Mouse (Mus musculus): ENCODE results near the gene Zfp740. TPM values are rescaled to one million over a fixed set of nuclear protein-coding genes. Genes with fewer than 3 reads are reported as not detected.

The Zfp740 gene
- polyA plus RNA-seq, 1 experiment: 46.6 TPM

GRCm38 (mm10) chr15:102255547-102256255, 52.7 kb downstream of the Zfp740 start:
- WGBS: 53% methylated on average over 13 of the region's 14 CpGs
- H3K4me1 ChIP-seq (ENCODE audit: control insufficient read depth, insufficient read depth, low read length): peaks cover 12% of the 10 kb centered on the region
- no peak for TF ChIP-seq CTCF (IDR thresholded peaks at IDR 0.05; ENCODE audit: insufficient read depth, low read length)
- no peak for TF ChIP-seq POLR2A (IDR thresholded peaks at IDR 0.05; ENCODE audit: borderline replicate concordance, extremely low read depth, low read depth, low read length)
- peak; percentile 55 for DNase-seq
- peak overlapping the region; percentile 19 for H3K4me3 ChIP-seq (replicated peaks; ENCODE audit: extremely low read depth, low read depth, low read length)

GRCm38 (mm10) chr15:102256431-102257201, 53.6 kb downstream of the Zfp740 start:
- TF ChIP-seq CTCF (IDR thresholded peaks at IDR 0.05; ENCODE audit: insufficient read depth, low read length) (no peak), POLR2A (IDR thresholded peaks at IDR 0.05; ENCODE audit: borderline replicate concordance, extremely low read depth, low read depth, low read length) (no peak)
- peaks cover 12% of the 10 kb centered on the region for H3K4me1 ChIP-seq (ENCODE audit: control insufficient read depth, insufficient read depth, low read length)
- 9% methylated on average over 22 of the region's 22 CpGs for WGBS
- DNase-seq: peak; percentile 39
- H3K4me3 ChIP-seq (replicated peaks; ENCODE audit: extremely low read depth, low read depth, low read length): peak overlapping the region; percentile 75

- peak within 1 kb of the TSS; percentile 75 for H3K4me3 ChIP-seq (replicated peaks; ENCODE audit: extremely low read depth, low read depth, low read length)
- peaks cover 12% of the 10 kb centered on the region for H3K4me1 ChIP-seq (ENCODE audit: control insufficient read depth, insufficient read depth, low read length)
- TF ChIP-seq CTCF (IDR thresholded peaks at IDR 0.05; ENCODE audit: insufficient read depth, low read length) (no peak), POLR2A (IDR thresholded peaks at IDR 0.05; ENCODE audit: borderline replicate concordance, extremely low read depth, low read depth, low read length) (peak; percentile 60; the same call in 1 of the 2 replicates)
- WGBS: 2% methylated on average over 41 of the region's 46 CpGs
- DNase-seq: peak; percentile 76
Observed at GRCm38 (mm10) chr15:102257202-102258075, 54.4 kb downstream of the Zfp740 start, which contains the start of gene Rarg. TSS of gene Rarg (minus strand) at chr15:102257517.

- peaks cover 12% of the 10 kb centered on the region for H3K4me1 ChIP-seq (ENCODE audit: control insufficient read depth, insufficient read depth, low read length)
- DNase-seq: peak; percentile 62
Observed at GRCm38 (mm10) chr15:102258076-102258470, 55.0 kb downstream of the Zfp740 start.

GRCm38 (mm10) chr15:102258581-102259253, 55.7 kb downstream of the Zfp740 start:
- 37% methylated on average over 9 of the region's 11 CpGs for WGBS
- Histone ChIP-seq H3K4me1 (ENCODE audit: control insufficient read depth, insufficient read depth, low read length) (peaks cover 12% of the 10 kb centered on the region), H3K4me3 (replicated peaks; ENCODE audit: extremely low read depth, low read depth, low read length) (no peak overlapping the region)
- no peak for DNase-seq
- no peak for TF ChIP-seq POLR2A (IDR thresholded peaks at IDR 0.05; ENCODE audit: borderline replicate concordance, extremely low read depth, low read depth, low read length)
- no peak for TF ChIP-seq CTCF (IDR thresholded peaks at IDR 0.05; ENCODE audit: insufficient read depth, low read length)

More at GRCm38 (mm10) chr15:102258076-102258470, 55.0 kb downstream of the Zfp740 start:
- TF ChIP-seq POLR2A (IDR thresholded peaks at IDR 0.05; ENCODE audit: borderline replicate concordance, extremely low read depth, low read depth, low read length): peak; percentile 81; the same call in 1 of the 2 replicates
- no peak for TF ChIP-seq CTCF (IDR thresholded peaks at IDR 0.05; ENCODE audit: insufficient read depth, low read length)
- 28% methylated on average over 12 of the region's 12 CpGs for WGBS
- peak overlapping the region; percentile 75 for H3K4me3 ChIP-seq (replicated peaks; ENCODE audit: extremely low read depth, low read depth, low read length)

GRCm38 (mm10) chr15:102262582-102262981, 59.5 kb downstream of the Zfp740 start:
- TF ChIP-seq POLR2A (IDR thresholded peaks at IDR 0.05; ENCODE audit: borderline replicate concordance, extremely low read depth, low read depth, low read length) (no peak), CTCF (IDR thresholded peaks at IDR 0.05; ENCODE audit: insufficient read depth, low read length) (no peak)
- DNase-seq: no peak
- Histone ChIP-seq H3K4me1 (ENCODE audit: control insufficient read depth, insufficient read depth, low read length) (peaks cover 7% of the 10 kb centered on the region; the same call in 1 of the 2 replicates), H3K4me3 (replicated peaks; ENCODE audit: extremely low read depth, low read depth, low read length) (no peak overlapping the region)
- 51% methylated on average over 7 of the region's 7 CpGs for WGBS

- no peak for TF ChIP-seq POLR2A (IDR thresholded peaks at IDR 0.05; ENCODE audit: borderline replicate concordance, extremely low read depth, low read depth, low read length)
- no peak for TF ChIP-seq CTCF (IDR thresholded peaks at IDR 0.05; ENCODE audit: insufficient read depth, low read length)
- H3K4me3 ChIP-seq (replicated peaks; ENCODE audit: extremely low read depth, low read depth, low read length): no peak overlapping the region
- 73% methylated on average over 2 of the region's 2 CpGs for WGBS
- no peak for DNase-seq
- peaks cover 3% of the 10 kb centered on the region; the same call in 1 of the 2 replicates for H3K4me1 ChIP-seq (ENCODE audit: control insufficient read depth, insufficient read depth, low read length)
Observed at GRCm38 (mm10) chr15:102263037-102263436, 60.0 kb downstream of the Zfp740 start.

Other genes with a start within 250 kb of the Zfp740 start
- 0.05 and 32.9 TPM in 2 replicates for gene Krt78, start 249.0 kb upstream of the Zfp740 start, polyA plus RNA-seq (2012; rRNA removed)
- 128 and 147 TPM in 2 replicates for gene Krt8, start 198.8 kb upstream of the Zfp740 start, polyA plus RNA-seq (2012; rRNA removed)
- gene Krt18, start 175.1 kb upstream of the Zfp740 start, polyA plus RNA-seq (2012; rRNA removed): 62.6 and 63.8 TPM in 2 replicates
- 47.3 and 87.1 TPM in 2 replicates for gene Eif4b, start 129.5 kb upstream of the Zfp740 start, polyA plus RNA-seq (2012; rRNA removed)
- gene Tns2, start 102.8 kb upstream of the Zfp740 start, polyA plus RNA-seq (2012; rRNA removed): 255 and 329 TPM in 2 replicates
- 40.8 and 55.2 TPM in 2 replicates for gene Spryd3, start 67.0 kb upstream of the Zfp740 start, polyA plus RNA-seq (2012; rRNA removed)
- gene Igfbp6, start 58.9 kb upstream of the Zfp740 start, polyA plus RNA-seq (2012; rRNA removed): 337 and 400 TPM in 2 replicates
- gene Soat2, start 52.7 kb upstream of the Zfp740 start, polyA plus RNA-seq (2012; rRNA removed): 1.1 and 1.2 TPM in 2 replicates
- 92.8 and 106 TPM in 2 replicates for gene Csad, start 1.5 kb downstream of the Zfp740 start, polyA plus RNA-seq (2012; rRNA removed)
- 22.0 and 32.4 TPM in 2 replicates for gene Itgb7, start 28.7 kb downstream of the Zfp740 start, polyA plus RNA-seq (2012; rRNA removed)
- 75.1 and 93.9 TPM in 2 replicates for gene Rarg, start 54.3 kb downstream of the Zfp740 start, polyA plus RNA-seq (2012; rRNA removed)
- 0.31 and 0.60 TPM in 2 replicates for gene Gm9918, start 67.3 kb downstream of the Zfp740 start, polyA plus RNA-seq (2012; rRNA removed)
- gene Mfsd5, start 76.2 kb downstream of the Zfp740 start, polyA plus RNA-seq (2012; rRNA removed): 95.4 and 97.1 TPM in 2 replicates
- gene Espl1, start 93.0 kb downstream of the Zfp740 start, polyA plus RNA-seq (2012; rRNA removed): 2.4 and 3.8 TPM in 2 replicates
- 66.1 and 121 TPM in 2 replicates for gene Pfdn5, start 122.9 kb downstream of the Zfp740 start, polyA plus RNA-seq (2012; rRNA removed)
- 50.2 and 53.8 TPM in 2 replicates for gene Myg1, start 128.5 kb downstream of the Zfp740 start, polyA plus RNA-seq (2012; rRNA removed)
- 21.9 and 27.5 TPM in 2 replicates for gene Aaas, start 147.5 kb downstream of the Zfp740 start, polyA plus RNA-seq (2012; rRNA removed)
- 0.05 TPM in 1 of 2 replicates, not detected in the other for gene Sp7, start 163.9 kb downstream of the Zfp740 start, polyA plus RNA-seq (2012; rRNA removed)
- gene Sp1, start 202.9 kb downstream of the Zfp740 start, polyA plus RNA-seq (2012; rRNA removed): 18.5 and 20.0 TPM in 2 replicates
- 20.8 and 21.1 TPM in 2 replicates for gene Amhr2, start 242.1 kb downstream of the Zfp740 start, polyA plus RNA-seq (2012; rRNA removed)

Data from lung, adult 2 months (tissue).